Mouse (Mus musculus): ENCODE results near the gene Eef2. TPM values are rescaled to one million over a fixed set of nuclear protein-coding genes. Genes with fewer than 3 reads are reported as not detected.

The Eef2 gene
- polyA plus RNA-seq, 2 experiments: 233 to 570 TPM

- TF ChIP-seq EP300 (IDR thresholded peaks at IDR 0.05; ENCODE audit: low read depth) (no peak), CTCF (IDR thresholded peaks at IDR 0.05; ENCODE audit: low read depth) (no peak)
- 21% methylated on average over 8 of the region's 8 CpGs for WGBS (ENCODE audit: insufficient replicate concordance)
- Histone ChIP-seq H3K4me1 (replicated peaks; ENCODE audit: control insufficient read depth in 2 of 2, insufficient read depth in 2 of 2, low read length in 1 of 2) (peaks cover 2 to 11% of the 10 kb centered on the region in 2 experiments), H3K27ac (peak overlapping the region; percentile 25; the same call in 1 of the 2 replicates), H3K9ac (replicated peaks) (no peak overlapping the region), H3K36me3 (replicated peaks; ENCODE audit: control insufficient read depth, insufficient read depth, low read depth) (no peaks in the 10 kb centered on the region), H3K27me3 (ENCODE audit: control insufficient read depth, insufficient read depth, low read length) (no peaks in the 10 kb centered on the region; the same call in 1 of the 2 replicates), H3K4me3 (ENCODE audit: insufficient read depth in 1 of 2, low read depth in 2 of 2, low read length in 2 of 2) (no peak overlapping the region), H3K4me2 (ENCODE audit: low read depth) (no peak overlapping the region), H3K9me3 (ENCODE audit: control insufficient read depth, low read length) (no peaks in the 10 kb centered on the region)
- peak; percentile 64 to 75 (median 65) for DNase-seq (ENCODE audit: low read depth in 3 of 3, low spot score in 3 of 3)
- ATAC-seq (ENCODE audit: insufficient read depth): peak; percentile 84
Measured at GRCm38 (mm10) chr10:81202978-81203720, 26.7 kb downstream of the Eef2 start.

- WGBS (ENCODE audit: insufficient replicate concordance): 53% methylated on average over 4 of the region's 4 CpGs
- Histone ChIP-seq H3K4me1 (replicated peaks; ENCODE audit: control insufficient read depth in 2 of 2, insufficient read depth in 2 of 2, low read length in 1 of 2) (peaks cover 2 to 11% of the 10 kb centered on the region in 2 experiments), H3K9ac (replicated peaks) (no peak overlapping the region), H3K4me3 (ENCODE audit: insufficient read depth in 1 of 2, low read depth in 2 of 2, low read length in 2 of 2) (no peak overlapping the region), H3K27me3 (ENCODE audit: control insufficient read depth, insufficient read depth, low read length) (no peaks in the 10 kb centered on the region; the same call in 1 of the 2 replicates), H3K36me3 (replicated peaks; ENCODE audit: control insufficient read depth, insufficient read depth, low read depth) (no peaks in the 10 kb centered on the region), H3K9me3 (ENCODE audit: control insufficient read depth, low read length) (no peaks in the 10 kb centered on the region), H3K4me2 (ENCODE audit: low read depth) (no peak overlapping the region), H3K27ac (no peak overlapping the region)
- no peak for DNase-seq (ENCODE audit: low read depth in 3 of 3, low spot score in 3 of 3)
- TF ChIP-seq CTCF (IDR thresholded peaks at IDR 0.05; ENCODE audit: low read depth) (no peak), EP300 (IDR thresholded peaks at IDR 0.05; ENCODE audit: low read depth) (no peak)
- ATAC-seq (ENCODE audit: insufficient read depth): no peak
Measured at GRCm38 (mm10) chr10:81204137-81204536, 27.7 kb downstream of the Eef2 start.

DNA sequence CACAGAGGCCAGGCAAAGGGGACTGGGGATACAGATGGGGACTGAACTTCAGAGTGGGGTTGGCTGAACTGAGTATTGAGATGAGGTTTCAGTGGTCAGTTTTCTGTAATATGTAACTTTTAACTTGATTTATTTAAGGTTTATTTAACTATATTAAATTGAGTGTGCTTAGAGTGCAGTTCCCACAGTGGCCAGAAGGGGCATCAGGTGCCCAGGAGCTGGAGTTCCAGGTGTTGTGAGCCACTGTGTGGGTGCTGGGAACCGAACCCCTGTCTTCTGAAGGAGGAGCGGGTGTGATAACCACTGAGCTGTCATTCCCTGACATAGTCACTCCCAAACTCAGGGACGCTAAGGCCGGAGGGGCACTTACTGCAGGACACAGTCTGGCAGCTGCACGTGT is 33.7 kb downstream of the Eef2 start:
- Histone ChIP-seq H3K36me3 (replicated peaks; ENCODE audit: control insufficient read depth, insufficient read depth, low read depth) (no peaks in the 10 kb centered on the region), H3K27ac (no peak overlapping the region), H3K27me3 (ENCODE audit: control insufficient read depth, insufficient read depth, low read length) (no peaks in the 10 kb centered on the region), H3K4me2 (ENCODE audit: low read depth) (no peak overlapping the region), H3K9ac (replicated peaks) (no peak overlapping the region), H3K4me3 (ENCODE audit: insufficient read depth in 1 of 2, low read depth in 2 of 2, low read length in 2 of 2) (no peak overlapping the region), H3K4me1 (replicated peaks; ENCODE audit: control insufficient read depth in 2 of 2, insufficient read depth in 2 of 2, low read length in 1 of 2) (no peaks in the 10 kb centered on the region), H3K9me3 (ENCODE audit: control insufficient read depth, low read length) (peaks cover 3% of the 10 kb centered on the region)
- DNase-seq (ENCODE audit: low read depth in 3 of 3, low spot score in 3 of 3) (no peak), ATAC-seq (ENCODE audit: insufficient read depth) (no peak)
- no peak for TF ChIP-seq EP300 (IDR thresholded peaks at IDR 0.05; ENCODE audit: low read depth)
- peak; percentile 69 for TF ChIP-seq CTCF (IDR thresholded peaks at IDR 0.05; ENCODE audit: low read depth)
- WGBS (ENCODE audit: insufficient replicate concordance): 85% methylated on average over 5 of the region's 5 CpGs

- TF ChIP-seq CTCF (IDR thresholded peaks at IDR 0.05; ENCODE audit: low read depth) (no peak), EP300 (IDR thresholded peaks at IDR 0.05; ENCODE audit: low read depth) (no peak)
- H3K36me3 ChIP-seq (replicated peaks; ENCODE audit: control insufficient read depth, insufficient read depth, low read depth): no peaks in the 10 kb centered on the region
- 65% methylated on average over 6 of the region's 6 CpGs for WGBS (ENCODE audit: insufficient replicate concordance)
Measured at GRCm38 (mm10) chr10:81216260-81216659, 39.8 kb downstream of the Eef2 start.

GRCm38 (mm10) chr10:81216810-81217209 is 40.4 kb downstream of the Eef2 start:
- no peaks in the 10 kb centered on the region for H3K27me3 ChIP-seq (ENCODE audit: control insufficient read depth, insufficient read depth, low read length)
- H3K9me3 ChIP-seq (ENCODE audit: control insufficient read depth, low read length): no peaks in the 10 kb centered on the region
- H3K27ac ChIP-seq: no peak overlapping the region
- TF ChIP-seq CTCF (IDR thresholded peaks at IDR 0.05; ENCODE audit: low read depth): no peak
- H3K9ac ChIP-seq (replicated peaks): no peak overlapping the region
- no peak overlapping the region for H3K4me2 ChIP-seq (ENCODE audit: low read depth)
- no peak for DNase-seq (ENCODE audit: low read depth in 3 of 3, low spot score in 3 of 3)
- 68% methylated on average over 6 of the region's 6 CpGs for WGBS (ENCODE audit: insufficient replicate concordance)
- no peak overlapping the region for H3K4me3 ChIP-seq (ENCODE audit: insufficient read depth in 1 of 2, low read depth in 2 of 2, low read length in 2 of 2)
- no peaks in the 10 kb centered on the region; a peak in 1 of 4 replicates for H3K4me1 ChIP-seq (replicated peaks; ENCODE audit: control insufficient read depth in 2 of 2, insufficient read depth in 2 of 2, low read length in 1 of 2)
- no peak for ATAC-seq (ENCODE audit: insufficient read depth)
- no peaks in the 10 kb centered on the region for H3K36me3 ChIP-seq (replicated peaks; ENCODE audit: control insufficient read depth, insufficient read depth, low read depth)

More at GRCm38 (mm10) chr10:81216260-81216659, 39.8 kb downstream of the Eef2 start:
- Histone ChIP-seq H3K4me2 (ENCODE audit: low read depth) (no peak overlapping the region), H3K9me3 (ENCODE audit: control insufficient read depth, low read length) (no peaks in the 10 kb centered on the region), H3K4me1 (replicated peaks; ENCODE audit: control insufficient read depth in 2 of 2, insufficient read depth in 2 of 2, low read length in 1 of 2) (no peaks in the 10 kb centered on the region), H3K27ac (no peak overlapping the region), H3K4me3 (ENCODE audit: insufficient read depth in 1 of 2, low read depth in 2 of 2, low read length in 2 of 2) (no peak overlapping the region), H3K27me3 (ENCODE audit: control insufficient read depth, insufficient read depth, low read length) (no peaks in the 10 kb centered on the region), H3K9ac (replicated peaks) (no peak overlapping the region)
- DNase-seq (ENCODE audit: low read depth in 3 of 3, low spot score in 3 of 3) (no peak), ATAC-seq (ENCODE audit: insufficient read depth) (no peak)
